Mouse (Mus musculus) liver, embryonic 14.5 days (tissue): ENCODE measurements around the gene Rnaseh2c. TPM values are rescaled to one million over a fixed set of nuclear protein-coding genes. Genes with fewer than 3 reads are reported as not detected.

Source experiments
- ATAC-seq: fragments of 200-750 bp; cut with Nextera tagmentation; 2 replicates; pipeline ENCODE4 v1.8.0; 2017; ENCODE audit warnings: moderate number of reproducible peaks, mild to moderate bottlenecking, moderate library complexity; ENCODE audit not compliant: insufficient read depth
- DNase-seq, 3 experiments: peaks; one replicate each; pipeline ENCODE4 v3.0.0-alpha.2; 2012 to 2013; ENCODE audit warnings: low read depth in 3 of 3, low spot score in 3 of 3
- H3K27ac ChIP-seq: fragments of 300-500 bp; sonication (generic); 2 replicates; pipeline ENCODE4 v1.5.1; 2014; ENCODE audit warnings: moderate library complexity, mild to moderate bottlenecking, control low read depth, inconsistent platforms
- H3K27me3 ChIP-seq: fragments of 300-500 bp; sonication (generic); 2 replicates; pipeline ENCODE4 v1.6.1; 2014; ENCODE audit warnings: mild to moderate bottlenecking, low read length, moderate library complexity; ENCODE audit not compliant: control insufficient read depth, insufficient read depth
- H3K36me3 ChIP-seq: fragments of 300-500 bp; sonication (generic); replicated peaks from 2 replicates; pipeline ENCODE4 v1.6.1; 2014; ENCODE audit warnings: low read depth; ENCODE audit not compliant: control insufficient read depth, insufficient read depth
- H3K4me1 ChIP-seq, 2 experiments: fragments of 200-500 bp in 1 of 2; fragments of 300-500 bp in 1 of 2; sonication (generic) in 1 of 2; replicated peaks; 2 replicates each; pipeline ENCODE4 v1.6.1; 2012 to 2014; ENCODE audit warnings: antibody characterized with exemption in 1 of 2, inconsistent platforms in 1 of 2, low read length in 1 of 2; ENCODE audit not compliant: control insufficient read depth in 2 of 2, insufficient read depth in 2 of 2
- H3K4me2 ChIP-seq: fragments of 300-500 bp; sonication (generic); 2 replicates; pipeline ENCODE4 v1.6.1; 2014; ENCODE audit warnings: low read depth, mild to moderate bottlenecking, control low read depth, moderate library complexity
- H3K4me3 ChIP-seq, 2 experiments: fragments of 200-500 bp in 1 of 2; fragments of 300-500 bp in 1 of 2; sonication (generic) in 1 of 2; 2 replicates each; pipeline ENCODE4 v1.5.1; 2012 to 2014; ENCODE audit warnings: low read depth in 2 of 2, low read length in 2 of 2, mild to moderate bottlenecking in 2 of 2, control low read depth in 1 of 2, inconsistent platforms in 1 of 2, moderate library complexity in 1 of 2; ENCODE audit not compliant: insufficient read depth in 1 of 2
- H3K9ac ChIP-seq: fragments of 300-500 bp; sonication (generic); replicated peaks from 2 replicates; pipeline ENCODE4 v1.6.1; 2014; ENCODE audit warnings: mild to moderate bottlenecking, control low read depth, moderate library complexity
- H3K9me3 ChIP-seq: fragments of 300-500 bp; sonication (generic); 2 replicates; pipeline ENCODE4 v1.6.1; 2016; ENCODE audit warnings: low read length, mixed read lengths; ENCODE audit not compliant: control insufficient read depth
- CTCF ChIP-seq: IDR thresholded peaks from 2 replicates; pipeline ENCODE4 v1.5.1; 2016; ENCODE audit warnings: antibody characterized with exemption, low read depth, control low read depth
- EP300 ChIP-seq: IDR thresholded peaks from 2 replicates; pipeline ENCODE4 v1.6.1; 2016; ENCODE audit warnings: antibody characterized with exemption, low read depth
- WGBS: fragments of 180-500 bp; shearing (Covaris S2); extraction: QIAGEN DNeasy Blood & Tissue Kit; methylation state at CpG from one replicate; pipeline ENCODE4 v1.1.7; 2014; ENCODE audit not compliant: insufficient replicate concordance; 5-methylcytosine and 5-hydroxymethylcytosine counted together
- polyA plus RNA-seq, 2 experiments: library from polyadenylated mRNA; depleted of rRNA in 1 of 2; stranded (reverse) in 1 of 2; unstranded in 1 of 2; fragments of >200 nt; fragmentation: Nextera tagmentation in 1 of 2; extraction: Ambion mirVana in 1 of 2; gene quantifications; 2 replicates each; pipeline versions ENCODE4 v1.2.1 to v1.2.3; 2012 to 2014

The Rnaseh2c gene
- polyA plus RNA-seq, 2 experiments, result 87.7 to 129 TPM

DNA sequence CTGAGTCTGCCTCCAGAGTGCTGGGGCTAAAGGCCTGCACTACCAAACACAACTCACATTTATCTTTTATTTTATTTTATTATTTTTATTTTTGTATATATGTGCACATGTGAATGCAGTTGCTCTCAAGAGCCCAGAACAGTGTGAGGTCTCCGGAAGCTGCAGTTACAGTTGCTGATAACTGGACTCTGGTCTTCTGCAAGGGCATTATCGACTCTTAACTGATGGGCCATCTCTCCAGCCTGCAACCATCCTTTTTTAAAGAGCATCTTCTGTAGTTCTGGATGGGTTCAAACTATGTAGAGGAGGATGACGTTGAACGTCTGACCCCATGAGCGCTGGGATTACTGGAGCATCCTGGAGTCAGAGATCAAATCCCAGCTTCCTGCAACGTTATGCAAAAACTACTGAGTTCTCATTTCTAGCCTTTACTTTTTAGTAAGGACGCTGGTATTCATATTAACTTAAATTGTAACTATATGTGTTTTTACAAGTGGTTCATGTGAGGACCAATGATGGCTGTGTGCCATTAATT, 34.4 kb downstream of the Rnaseh2c start:
- Histone ChIP-seq H3K4me1 (peaks cover 13 to 22% of the 10 kb centered on the region in 2 experiments), H3K36me3 (peaks cover 14% of the 10 kb centered on the region), H3K27ac (no peak overlapping the region), H3K27me3 (no peaks in the 10 kb centered on the region), H3K9ac (no peak overlapping the region), H3K4me3 (no peak overlapping the region), H3K4me2 (peak overlapping the region; percentile 99), H3K9me3 (no peaks in the 10 kb centered on the region)
- no peak for DNase-seq
- no peak for TF ChIP-seq EP300
- no peak for TF ChIP-seq CTCF
- ATAC-seq, result no peak
- 60% methylated on average over 7 of the region's 7 CpGs for WGBS

DNA sequence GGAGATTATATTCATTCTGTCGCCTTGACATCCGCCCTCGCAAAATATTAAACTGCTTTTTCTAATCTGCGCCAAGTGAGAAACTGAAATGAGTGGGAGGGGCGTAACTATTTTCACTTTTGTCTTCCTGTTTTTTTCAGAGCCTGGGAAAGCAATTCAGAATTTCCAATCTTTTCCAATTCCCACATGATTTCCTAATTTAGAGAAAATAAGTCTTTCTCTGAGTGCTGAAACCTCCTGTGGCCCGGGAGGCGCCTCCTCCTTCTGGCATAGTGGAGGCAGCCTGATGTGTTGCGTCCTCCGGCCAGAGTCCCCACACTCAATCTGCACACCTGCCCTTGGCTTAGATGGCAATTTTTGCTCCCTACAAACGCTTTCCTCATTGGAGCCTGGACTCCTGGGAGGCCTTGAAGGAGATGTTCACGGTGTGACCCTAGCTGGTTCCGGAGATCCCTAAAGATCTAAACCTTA, 34.9 kb downstream of the Rnaseh2c start:
- DNase-seq, result no peak
- ATAC-seq, result no peak

GRCm38 (mm10) chr19:5637069-5638047, 35.7 kb downstream of the Rnaseh2c start, which contains the start of gene Rela:
TSS of gene Rela (plus strand) at chr19:5637483.
- DNase-seq (peak; percentile 68 to 80 (median 68)), ATAC-seq (peak; percentile 85)
- peaks cover 25% of the 10 kb centered on the region for H3K36me3 ChIP-seq
- H3K9me3 ChIP-seq, result no peaks in the 10 kb centered on the region
- peak within 1 kb of the TSS; percentile 86 for H3K9ac ChIP-seq
- H3K27ac ChIP-seq, result peak within 1 kb of the TSS; percentile 78
- peaks cover 13 to 22% of the 10 kb centered on the region in 2 experiments for H3K4me1 ChIP-seq
- H3K4me2 ChIP-seq, result peak within 1 kb of the TSS; percentile 99
- no peaks in the 10 kb centered on the region for H3K27me3 ChIP-seq
- H3K4me3 ChIP-seq, result peak within 1 kb of the TSS; percentile 73 to 74
- WGBS, result under 1% methylated on average over 95 of the region's 109 CpGs
- TF ChIP-seq CTCF (no peak), EP300 (no peak)

More for the DNA sequence above, 34.9 kb downstream of the Rnaseh2c start:
- Histone ChIP-seq H3K4me3 (peak overlapping the region; percentile 73 to 74), H3K9me3 (no peaks in the 10 kb centered on the region), H3K4me1 (peaks cover 13 to 22% of the 10 kb centered on the region in 2 experiments), H3K9ac (peak overlapping the region; percentile 86), H3K4me2 (peak overlapping the region; percentile 99), H3K27ac (peak overlapping the region; percentile 78), H3K27me3 (no peaks in the 10 kb centered on the region), H3K36me3 (peaks cover 19% of the 10 kb centered on the region)
- TF ChIP-seq EP300 (no peak), CTCF (no peak)
- WGBS, result 52% methylated on average over 12 of the region's 12 CpGs

- H3K27ac ChIP-seq, result peak overlapping the region; percentile 25; the same call in 1 of the 2 replicates
- no peaks in the 10 kb centered on the region for H3K27me3 ChIP-seq
- no peak for TF ChIP-seq CTCF
- TF ChIP-seq EP300, result no peak
- H3K9me3 ChIP-seq, result no peaks in the 10 kb centered on the region
- no peak for DNase-seq
- H3K4me3 ChIP-seq, result peak overlapping the region; percentile 73 to 74
- H3K4me2 ChIP-seq, result peak overlapping the region; percentile 99
- peaks cover 33% of the 10 kb centered on the region for H3K36me3 ChIP-seq
- 81% methylated on average over 18 of the region's 18 CpGs for WGBS
- H3K4me1 ChIP-seq, result peaks cover 13 to 22% of the 10 kb centered on the region in 2 experiments
- peak overlapping the region; percentile 86 for H3K9ac ChIP-seq
- ATAC-seq, result no peak
Observed at GRCm38 (mm10) chr19:5638416-5639005, 36.8 kb downstream of the Rnaseh2c start.
